Mouse (Mus musculus): ENCODE results near the gene Farp1.

GRCm38 (mm10) chr14:121144496-121144895 is 109.5 kb downstream of the Farp1 start:
- TF ChIP-seq POLR2A (IDR thresholded peaks at IDR 0.05; ENCODE audit: low read depth, low read length) (no peak), CTCF (IDR thresholded peaks at IDR 0.05; ENCODE audit: extremely low read depth, insufficient read length, insufficient replicate concordance, low read depth, low read length) (no peak)
